In the genomic region with DNA sequence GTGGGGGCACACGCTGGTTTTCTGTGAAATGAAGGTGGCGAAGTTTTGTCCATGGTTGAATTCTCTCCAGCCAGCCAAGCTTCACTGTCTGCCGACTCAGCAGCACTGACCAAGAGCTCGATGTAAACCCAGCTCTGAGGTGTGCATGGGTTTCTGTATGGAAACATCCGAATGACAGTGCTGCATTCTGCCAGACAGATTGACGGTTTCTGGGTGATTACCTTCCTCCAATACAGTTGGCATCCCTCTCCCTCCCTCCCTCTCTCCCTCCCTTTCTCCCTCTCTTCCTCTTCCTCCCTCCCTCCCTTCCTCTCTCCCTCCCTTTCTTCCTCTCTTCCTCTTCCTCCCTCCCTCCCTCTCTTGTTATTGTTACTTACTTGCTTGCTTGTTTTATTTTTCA, we compare ENCODE assay signal across 19 mouse cellular contexts.
DNase-seq lines count a peak whose midpoint lies in the region; ATAC-seq and TF ChIP-seq lines count a peak whose summit lies in the region.
"Had no signal": no experiment of that assay in that cellular context is flagged by ENCODE, and none has a peak within 500 bp of the region (broad histone marks: within the 10 kb centered on the region; RNA-seq: fewer than 3 reads in every experiment).

No protein-coding gene starts in this region.

- no peak for TF ChIP-seq CTCF in layer of hippocampus, adult 2 months (conservative IDR thresholded peaks at IDR 0.05)

- no peak overlapping the region for H3K4me3 ChIP-seq in layer of hippocampus, adult 2 months
- no peak overlapping the region for H3K4me3 ChIP-seq in forebrain, embryonic 10.5 days
- H3K4me3 ChIP-seq in forebrain, embryonic 16.5 days (replicated peaks; ENCODE audit: low read length), result no peak overlapping the region
- H3K4me3 ChIP-seq in neural tube, embryonic 13.5 days, result no peak overlapping the region
- H3K4me3 ChIP-seq: embryonic facial prominence, embryonic 15.5 days; gastrocnemius, adult 2 months; heart, embryonic 15.5 days; limb, embryonic 15.5 days had no signal

- H3K9me3 ChIP-seq in forebrain, embryonic 10.5 days, result no peaks in the 10 kb centered on the region
- no peaks in the 10 kb centered on the region for H3K9me3 ChIP-seq in forebrain, embryonic 16.5 days (ENCODE audit: control insufficient read depth, low read length)
- no peaks in the 10 kb centered on the region for H3K9me3 ChIP-seq in neural tube, embryonic 13.5 days
- H3K9me3 ChIP-seq: embryonic facial prominence, embryonic 15.5 days; heart, embryonic 15.5 days; limb, embryonic 15.5 days had no signal

- no peak for DNase-seq in layer of hippocampus, adult 2 months (ENCODE audit: low spot score in 2 of 2)
- DNase-seq in layer of hippocampus, adult 9-11 months, result no peak
- no peak for DNase-seq in forebrain, embryonic 10.5 days (ENCODE audit: extremely low spot score, low spot score)
- no peak for DNase-seq in testis, postnatal 10 days (ENCODE audit: low spot score)
- DNase-seq: adrenal gland, postnatal 14 days; B cell, adult 2 months; cerebellum, adult 9-10 months; embryo, embryonic 11 days; gastrocnemius, adult 2 months; heart, adult 18-20 months; kidney, adult 2 months; kidney, postnatal 4 days; lung, adult 18-20 months had no signal

- H3K27ac ChIP-seq in layer of hippocampus, adult 2 months, result peak overlapping the region; percentile 76
- H3K27ac ChIP-seq in forebrain, embryonic 10.5 days, result peak overlapping the region; percentile 15; the same call in 1 of the 2 replicates
- peak overlapping the region; percentile 87 for H3K27ac ChIP-seq in forebrain, embryonic 16.5 days (ENCODE audit: low read length)
- H3K27ac ChIP-seq in neural tube, embryonic 13.5 days (replicated peaks), result peak overlapping the region; percentile 88
- H3K27ac ChIP-seq: embryonic facial prominence, embryonic 15.5 days; gastrocnemius, adult 2 months; heart, embryonic 15.5 days; limb, embryonic 15.5 days had no signal

- H3K36me3 ChIP-seq in forebrain, embryonic 10.5 days (replicated peaks), result no peaks in the 10 kb centered on the region
- H3K36me3 ChIP-seq in forebrain, embryonic 16.5 days (ENCODE audit: control insufficient read depth, insufficient read depth), result no peaks in the 10 kb centered on the region
- H3K36me3 ChIP-seq in neural tube, embryonic 13.5 days, result no peaks in the 10 kb centered on the region
- H3K36me3 ChIP-seq: embryonic facial prominence, embryonic 15.5 days; heart, embryonic 15.5 days; limb, embryonic 15.5 days had no signal

- H3K9ac ChIP-seq in forebrain, embryonic 16.5 days (replicated peaks; ENCODE audit: low read depth, low read length), result peak overlapping the region; percentile 32; the same call in 1 of the 2 replicates
- H3K9ac ChIP-seq in neural tube, embryonic 13.5 days, result peak overlapping the region; percentile 41; the same call in 1 of the 2 replicates
- H3K9ac ChIP-seq: embryonic facial prominence, embryonic 15.5 days; heart, embryonic 15.5 days; limb, embryonic 15.5 days had no signal

- H3K4me2 ChIP-seq in forebrain, embryonic 16.5 days (ENCODE audit: low read length), result no peak overlapping the region
- H3K4me2 ChIP-seq in neural tube, embryonic 13.5 days, result no peak overlapping the region
- H3K4me2 ChIP-seq: embryonic facial prominence, embryonic 15.5 days; heart, embryonic 15.5 days; limb, embryonic 15.5 days had no signal

- no peak for ATAC-seq in forebrain, embryonic 16.5 days
- no peak for ATAC-seq in neural tube, embryonic 13.5 days (ENCODE audit: low read depth)
- no peak for ATAC-seq in megakaryocyte, adult 5-6 weeks (ENCODE audit: poor library complexity, severe bottlenecking)

- H3K4me1 ChIP-seq in forebrain, embryonic 10.5 days, result peaks cover 39% of the 10 kb centered on the region
- H3K4me1 ChIP-seq in forebrain, embryonic 16.5 days (replicated peaks; ENCODE audit: control insufficient read depth, insufficient read depth, low read length), result peaks cover 65% of the 10 kb centered on the region
- H3K4me1 ChIP-seq in neural tube, embryonic 13.5 days (replicated peaks), result peaks cover 77% of the 10 kb centered on the region

- H3K27me3 ChIP-seq in forebrain, embryonic 10.5 days (ENCODE audit: poor library complexity, severe bottlenecking), result no peaks in the 10 kb centered on the region
- no peaks in the 10 kb centered on the region for H3K27me3 ChIP-seq in forebrain, embryonic 16.5 days (replicated peaks; ENCODE audit: control insufficient read depth, insufficient read depth, low read length)
- H3K27me3 ChIP-seq in neural tube, embryonic 13.5 days, result no peaks in the 10 kb centered on the region
- H3K27me3 ChIP-seq: embryonic facial prominence, embryonic 15.5 days; heart, embryonic 15.5 days; limb, embryonic 15.5 days had no signal

- WGBS in forebrain, embryonic 10.5 days, result 90% methylated on average over 6 of the region's 6 CpGs
- 40% methylated on average over 6 of the region's 6 CpGs for WGBS in forebrain, embryonic 16.5 days
- WGBS in neural tube, embryonic 13.5 days, result 43% methylated on average over 6 of the region's 6 CpGs

Comparison
In these comparisons a context has a peak if more than half of its experiments do, and no peak if none do; other contexts are left out.
1. H3K27ac ChIP-seq: peak in every context shown above with its lines; median percentile 88 in neural tube, embryonic 13.5 days; 87 in forebrain, embryonic 16.5 days; 76 in layer of hippocampus, adult 2 months; 15 in forebrain, embryonic 10.5 days.